Comparison of ENCODE assay signal across 18 mouse cellular contexts in the genomic region with DNA sequence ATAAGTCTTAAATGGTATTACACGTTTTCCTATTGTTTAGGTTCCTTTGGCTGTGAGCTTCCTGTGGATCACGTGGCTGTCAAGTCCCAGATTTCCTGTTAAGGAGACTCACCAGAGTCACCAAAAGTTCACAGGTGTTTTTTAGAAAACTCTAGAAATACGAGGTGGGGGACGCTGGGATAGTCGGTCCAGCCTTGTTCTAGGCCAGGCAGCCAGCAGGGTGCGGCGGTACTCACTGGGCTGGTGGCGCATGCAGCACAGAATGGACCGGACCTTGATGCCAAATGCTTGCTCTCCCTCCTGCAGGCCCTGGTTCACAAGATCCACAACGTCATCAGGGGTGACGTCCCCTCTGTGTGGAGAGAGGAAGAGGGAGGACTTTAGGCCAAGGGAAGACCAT.
"Had no signal": no experiment of that assay in that cellular context is flagged by ENCODE, and none has a peak within 500 bp of the region (broad histone marks: within the 10 kb centered on the region; RNA-seq: fewer than 3 reads in every experiment).

No protein-coding gene starts in this region.

- H3K4me1 ChIP-seq: midbrain, embryonic 10.5 days; midbrain, embryonic 13.5 days had no signal

- H3K4me3 ChIP-seq: left cerebral cortex, adult 2 months; megakaryocyte, embryonic 14.5 days; midbrain, embryonic 10.5 days; midbrain, embryonic 13.5 days had no signal

- H3K27ac ChIP-seq: kidney, postnatal 0 days; left cerebral cortex, adult 2 months; liver, embryonic 14.5 days; midbrain, embryonic 10.5 days; midbrain, embryonic 13.5 days; stomach, postnatal 0 days had no signal

- ATAC-seq: inflammation-experienced regulatory T-cells, adult 6 months; intestine, embryonic 16.5 days; liver, postnatal 0 days; lung, postnatal 0 days; midbrain, embryonic 13.5 days; midbrain, embryonic 16.5 days had no signal

- H3K9ac ChIP-seq: liver, embryonic 14.5 days; liver, postnatal 0 days; lung, embryonic 14.5 days; midbrain, embryonic 13.5 days had no signal

- H3K4me2 ChIP-seq: lung, embryonic 14.5 days; midbrain, embryonic 13.5 days had no signal

- H3K27me3 ChIP-seq: megakaryocyte, embryonic 14.5 days; midbrain, embryonic 13.5 days had no signal

- H3K9me3 ChIP-seq: megakaryocyte, embryonic 14.5 days; midbrain, embryonic 10.5 days; midbrain, embryonic 13.5 days had no signal

- DNase-seq: layer of hippocampus, postnatal 36 days; liver, postnatal 0 days; lung, embryonic 14.5 days; lung, postnatal 36 days; thymus, adult 2 months; thymus, postnatal 14 days; thymus, postnatal 4 days had no signal
